Mouse (Mus musculus): ENCODE results near the gene Scn4a. TPM values are rescaled to one million over a fixed set of nuclear protein-coding genes. Genes with fewer than 3 reads are reported as not detected.

The Scn4a gene
- polyA plus RNA-seq, 1 experiment from 2014 or later: 0.02 TPM

DNA sequence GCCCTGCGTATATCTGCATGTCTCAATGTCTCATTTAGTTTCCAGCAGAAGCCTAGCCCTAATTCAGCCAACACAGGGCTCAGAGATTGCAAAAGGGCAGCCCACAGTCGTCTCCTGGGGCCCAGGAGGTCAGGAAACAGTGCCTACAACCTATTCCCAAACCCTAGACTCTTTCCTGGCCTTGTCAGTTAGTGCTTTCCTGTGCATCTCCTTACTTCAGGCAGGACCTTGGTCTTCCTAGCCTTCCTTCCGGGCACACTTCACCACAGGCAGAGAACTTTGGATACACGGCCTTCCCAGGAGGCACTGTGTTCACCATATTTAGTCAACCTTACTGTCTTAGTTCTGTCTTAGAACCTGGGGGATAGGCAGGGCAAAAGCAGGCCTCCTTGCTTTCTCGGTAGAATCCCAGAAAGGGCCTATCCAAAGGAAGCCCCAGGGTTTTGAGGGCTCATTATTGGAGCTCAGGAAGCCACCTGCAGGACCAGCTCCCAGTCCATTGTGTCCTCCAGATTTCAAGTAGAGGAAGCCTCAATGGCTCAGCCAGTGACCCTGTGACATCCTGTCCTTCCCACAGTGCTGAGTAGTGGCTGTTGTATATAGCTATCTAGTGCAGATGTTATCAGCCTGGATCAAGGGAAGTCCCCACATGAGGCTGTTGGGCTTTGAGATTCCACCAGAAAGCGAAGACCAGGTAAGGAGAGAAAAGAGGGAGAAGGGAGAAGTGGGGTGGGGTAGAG is 30.1 kb upstream of the Scn4a start:
- 82% methylated on average over 6 of the region's 6 CpGs for WGBS
- Histone ChIP-seq H3K9ac (ENCODE audit: low read length) (no peak overlapping the region), H3K4me1 (replicated peaks; ENCODE audit: control insufficient read depth, insufficient read depth) (no peaks in the 10 kb centered on the region), H3K36me3 (ENCODE audit: control insufficient read depth, insufficient read depth, low read length) (no peaks in the 10 kb centered on the region), H3K4me3 (ENCODE audit: low read depth, low read length) (no peak overlapping the region), H3K9me3 (ENCODE audit: control insufficient read depth, low read length) (no peaks in the 10 kb centered on the region), H3K27ac (replicated peaks) (peak overlapping the region; percentile 67), H3K4me2 (replicated peaks; ENCODE audit: low read depth) (no peak overlapping the region), H3K27me3 (ENCODE audit: control insufficient read depth, insufficient read depth, low read length) (no peaks in the 10 kb centered on the region)
- TF ChIP-seq EP300 (optimal IDR thresholded peaks at IDR 0.05) (no peak), CTCF (IDR thresholded peaks at IDR 0.05; ENCODE audit: low read depth) (no peak)
- DNase-seq (ENCODE audit: low spot score) (no peak), ATAC-seq (ENCODE audit: low FRiP score, low TSS enrichment) (no peak)

DNA sequence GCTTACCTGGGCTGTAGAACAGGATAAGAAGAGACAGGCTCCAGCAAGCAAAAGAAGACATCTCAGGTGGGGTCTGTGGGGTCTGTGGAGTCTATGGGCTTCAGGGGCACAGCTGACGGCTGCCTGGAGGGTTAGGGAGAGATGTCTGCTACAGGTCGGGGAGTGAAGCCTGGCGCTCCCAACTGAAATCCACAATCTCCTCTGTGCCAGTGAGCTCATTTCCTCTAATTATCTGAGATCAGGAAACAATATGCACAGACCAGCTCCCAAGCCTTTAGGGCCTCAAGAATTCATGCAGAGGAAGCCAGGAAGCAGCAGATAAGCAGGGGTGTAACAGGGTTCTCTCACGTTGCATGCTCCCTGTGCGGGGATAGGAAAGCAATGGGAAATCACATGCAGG is 29.3 kb upstream of the Scn4a start:
- Histone ChIP-seq H3K27me3 (ENCODE audit: control insufficient read depth, insufficient read depth, low read length) (no peaks in the 10 kb centered on the region), H3K36me3 (ENCODE audit: control insufficient read depth, insufficient read depth, low read length) (no peaks in the 10 kb centered on the region), H3K9me3 (ENCODE audit: control insufficient read depth, low read length) (no peaks in the 10 kb centered on the region), H3K9ac (ENCODE audit: low read length) (no peak overlapping the region), H3K4me3 (ENCODE audit: low read depth, low read length) (no peak overlapping the region), H3K27ac (replicated peaks) (peak overlapping the region; percentile 71), H3K4me2 (replicated peaks; ENCODE audit: low read depth) (0 out of 2 replicates have a peak overlapping the region, but pooled peaks have one; percentile 3), H3K4me1 (replicated peaks; ENCODE audit: control insufficient read depth, insufficient read depth) (no peaks in the 10 kb centered on the region)
- 62% methylated on average over 5 of the region's 5 CpGs for WGBS
- TF ChIP-seq CTCF (IDR thresholded peaks at IDR 0.05; ENCODE audit: low read depth) (no peak), EP300 (optimal IDR thresholded peaks at IDR 0.05) (no peak)
- ATAC-seq (ENCODE audit: low FRiP score, low TSS enrichment) (peak; percentile 58), DNase-seq (ENCODE audit: low spot score) (no peak)

DNA sequence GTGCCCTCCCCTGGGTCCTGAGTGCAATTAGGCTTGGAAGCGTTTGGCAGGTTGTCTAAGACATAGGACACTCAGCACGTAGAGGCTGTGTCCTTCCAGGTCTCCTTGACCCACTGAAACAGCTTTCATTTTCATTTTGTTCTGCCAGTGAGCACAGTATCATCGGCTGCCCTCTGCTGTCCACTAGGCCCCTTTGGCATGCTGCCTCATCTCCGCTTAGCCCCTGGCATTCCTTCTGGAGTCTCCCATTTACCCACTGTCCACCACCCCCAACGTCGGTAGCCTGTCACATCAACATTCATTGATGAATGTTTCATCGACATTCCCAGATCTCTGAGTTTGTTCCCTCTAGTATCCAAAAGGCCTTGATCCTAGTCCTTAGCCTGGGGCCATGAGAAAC is 28.8 kb upstream of the Scn4a start:
- Histone ChIP-seq H3K9ac (ENCODE audit: low read length) (no peak overlapping the region), H3K9me3 (ENCODE audit: control insufficient read depth, low read length) (no peaks in the 10 kb centered on the region), H3K4me2 (replicated peaks; ENCODE audit: low read depth) (peak overlapping the region; percentile 3; the same call in 1 of the 2 replicates), H3K27me3 (ENCODE audit: control insufficient read depth, insufficient read depth, low read length) (no peaks in the 10 kb centered on the region), H3K4me1 (replicated peaks; ENCODE audit: control insufficient read depth, insufficient read depth) (no peaks in the 10 kb centered on the region), H3K36me3 (ENCODE audit: control insufficient read depth, insufficient read depth, low read length) (no peaks in the 10 kb centered on the region), H3K4me3 (ENCODE audit: low read depth, low read length) (no peak overlapping the region), H3K27ac (replicated peaks) (peak overlapping the region; percentile 71)
- TF ChIP-seq CTCF (IDR thresholded peaks at IDR 0.05; ENCODE audit: low read depth) (peak; percentile 24), EP300 (optimal IDR thresholded peaks at IDR 0.05) (no peak)
- ATAC-seq (ENCODE audit: low FRiP score, low TSS enrichment): no peak
- DNase-seq (ENCODE audit: low spot score): no peak
- WGBS: 78% methylated on average over 7 of the region's 7 CpGs

DNA sequence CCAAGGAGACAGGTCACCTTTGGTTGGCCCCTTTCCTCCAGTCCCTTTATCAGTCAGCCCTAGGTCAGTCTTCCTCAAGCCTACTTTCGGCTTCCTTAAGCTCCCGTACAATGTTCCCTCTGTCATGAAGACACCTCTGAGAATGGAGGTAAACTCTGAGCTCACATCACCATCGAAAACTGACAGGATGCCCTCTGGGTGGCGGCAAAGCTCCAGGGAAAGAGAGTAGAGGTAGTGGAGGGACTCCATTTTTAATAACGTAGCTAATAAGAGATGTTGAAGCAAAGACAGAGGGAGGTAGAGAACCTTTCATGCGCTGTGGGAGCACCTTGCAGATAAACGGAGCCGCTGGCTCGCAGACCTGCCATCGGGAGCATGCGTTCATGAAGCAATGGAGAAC is 27.9 kb upstream of the Scn4a start:
- TF ChIP-seq CTCF (IDR thresholded peaks at IDR 0.05; ENCODE audit: low read depth) (peak; percentile 57), EP300 (optimal IDR thresholded peaks at IDR 0.05) (no peak)
- WGBS: 72% methylated on average over 11 of the region's 11 CpGs
- Histone ChIP-seq H3K4me2 (replicated peaks; ENCODE audit: low read depth) (no peak overlapping the region), H3K36me3 (ENCODE audit: control insufficient read depth, insufficient read depth, low read length) (no peaks in the 10 kb centered on the region), H3K9me3 (ENCODE audit: control insufficient read depth, low read length) (no peaks in the 10 kb centered on the region), H3K9ac (ENCODE audit: low read length) (no peak overlapping the region), H3K4me3 (ENCODE audit: low read depth, low read length) (no peak overlapping the region), H3K4me1 (replicated peaks; ENCODE audit: control insufficient read depth, insufficient read depth) (no peaks in the 10 kb centered on the region), H3K27me3 (ENCODE audit: control insufficient read depth, insufficient read depth, low read length) (no peaks in the 10 kb centered on the region), H3K27ac (replicated peaks) (no peak overlapping the region)
- DNase-seq (ENCODE audit: low spot score) (no peak), ATAC-seq (ENCODE audit: low FRiP score, low TSS enrichment) (no peak)

DNA sequence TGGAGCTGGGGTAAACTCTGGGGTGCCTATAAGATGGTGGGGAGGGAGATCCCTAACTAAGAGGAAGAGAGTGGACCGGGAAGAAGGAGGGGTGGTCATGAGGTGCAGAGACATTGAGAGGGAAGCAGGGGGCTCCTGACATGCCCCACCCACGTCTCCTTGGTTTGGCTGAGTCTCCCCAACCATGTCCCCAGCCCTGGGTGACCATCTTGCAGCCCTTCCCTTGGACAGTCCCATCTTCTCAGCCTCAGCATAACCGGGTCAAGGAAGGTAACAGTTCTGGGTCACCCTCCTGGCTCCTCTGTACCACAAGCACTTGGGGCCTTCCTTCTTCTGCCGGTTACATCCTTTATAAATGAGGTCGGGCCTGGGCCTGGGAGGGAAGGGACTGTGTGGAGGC is 21.9 kb upstream of the Scn4a start:
- no peaks in the 10 kb centered on the region; the same call in 1 of the 2 replicates for H3K4me1 ChIP-seq (replicated peaks; ENCODE audit: control insufficient read depth, insufficient read depth)
- H3K9ac ChIP-seq (ENCODE audit: low read length): peak overlapping the region; percentile 41; the same call in 1 of the 2 replicates

DNA sequence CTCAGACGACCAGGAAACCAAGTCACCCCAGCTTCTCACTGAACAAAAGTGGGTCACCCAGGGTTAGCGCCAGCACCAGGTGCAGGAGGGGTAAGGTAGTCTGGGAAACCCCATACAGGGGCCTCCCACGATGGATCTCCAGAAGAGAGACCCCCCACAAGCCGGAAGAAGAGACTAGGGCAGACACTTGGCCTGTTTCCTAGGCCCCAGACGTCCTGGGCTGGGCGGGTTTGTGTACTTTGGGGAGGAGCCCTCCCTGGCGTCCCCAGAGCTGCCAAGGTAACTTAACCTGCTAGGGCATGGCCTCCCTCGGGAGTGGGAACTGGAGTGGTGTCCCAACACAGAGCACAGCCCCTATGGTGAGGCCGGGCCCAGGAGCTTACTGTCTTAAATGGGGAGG is 21.5 kb upstream of the Scn4a start:
- Histone ChIP-seq H3K27ac (replicated peaks) (0 out of 2 replicates have a peak overlapping the region, but pooled peaks have one; percentile 8), H3K9ac (ENCODE audit: low read length) (peak overlapping the region; percentile 41), H3K27me3 (ENCODE audit: control insufficient read depth, insufficient read depth, low read length) (no peaks in the 10 kb centered on the region), H3K9me3 (ENCODE audit: control insufficient read depth, low read length) (no peaks in the 10 kb centered on the region), H3K36me3 (ENCODE audit: control insufficient read depth, insufficient read depth, low read length) (no peaks in the 10 kb centered on the region), H3K4me1 (replicated peaks; ENCODE audit: control insufficient read depth, insufficient read depth) (no peaks in the 10 kb centered on the region; the same call in 1 of the 2 replicates), H3K4me2 (replicated peaks; ENCODE audit: low read depth) (peak overlapping the region; percentile 25), H3K4me3 (ENCODE audit: low read depth, low read length) (no peak overlapping the region)
- TF ChIP-seq EP300 (optimal IDR thresholded peaks at IDR 0.05): no peak
- no peak for TF ChIP-seq CTCF (IDR thresholded peaks at IDR 0.05; ENCODE audit: low read depth)
- ATAC-seq (ENCODE audit: low FRiP score, low TSS enrichment) (peak; percentile 75), DNase-seq (ENCODE audit: low spot score) (peak; percentile 72)
- 26% methylated on average over 9 of the region's 9 CpGs for WGBS

More for the DNA sequence above, 21.9 kb upstream of the Scn4a start:
- DNase-seq (ENCODE audit: low spot score) (no peak), ATAC-seq (ENCODE audit: low FRiP score, low TSS enrichment) (peak; percentile 26)
- Histone ChIP-seq H3K27ac (replicated peaks) (no peak overlapping the region), H3K9me3 (ENCODE audit: control insufficient read depth, low read length) (no peaks in the 10 kb centered on the region), H3K27me3 (ENCODE audit: control insufficient read depth, insufficient read depth, low read length) (no peaks in the 10 kb centered on the region), H3K4me3 (ENCODE audit: low read depth, low read length) (no peak overlapping the region), H3K4me2 (replicated peaks; ENCODE audit: low read depth) (peak overlapping the region; percentile 25), H3K36me3 (ENCODE audit: control insufficient read depth, insufficient read depth, low read length) (no peaks in the 10 kb centered on the region)
- 72% methylated on average over 5 of the region's 5 CpGs for whole genome bisulfite sequencing
- TF ChIP-seq CTCF (IDR thresholded peaks at IDR 0.05; ENCODE audit: low read depth): no peak
- no peak for TF ChIP-seq EP300 (optimal IDR thresholded peaks at IDR 0.05)
